Mouse (Mus musculus) lung, postnatal 0 days (tissue): ENCODE data around the gene Kcnq5. TPM values are rescaled to one million over a fixed set of nuclear protein-coding genes. Genes with fewer than 3 reads are reported as not detected.

Experiments
- ATAC-seq: fragments of 200-750 bp; cut with Nextera tagmentation; 2 replicates; pipeline ENCODE4 v1.8.0; 2017; ENCODE audit warnings: moderate library complexity
- DNase-seq: peaks from one replicate; pipeline ENCODE4 v3.0.0-alpha.2; 2016; ENCODE audit warnings: low spot score
- H3K27ac ChIP-seq: fragments of 300-500 bp; sonication (generic); 2 replicates; pipeline ENCODE4 v1.5.1; 2014; ENCODE audit warnings: antibody characterized with exemption, mild to moderate bottlenecking, low read length, mixed read lengths
- H3K27me3 ChIP-seq: fragments of 300-500 bp; sonication (generic); replicated peaks from 2 replicates; pipeline ENCODE4 v1.6.1; 2014; ENCODE audit warnings: low read length, mixed read lengths; ENCODE audit not compliant: insufficient read depth
- H3K36me3 ChIP-seq: fragments of 300-500 bp; sonication (generic); 2 replicates; pipeline ENCODE4 v1.6.1; 2014; ENCODE audit warnings: low read length, mixed read lengths; ENCODE audit not compliant: insufficient read depth
- H3K4me1 ChIP-seq: fragments of 300-500 bp; sonication (generic); 2 replicates; pipeline ENCODE4 v1.6.1; 2014; ENCODE audit warnings: antibody characterized with exemption, low read depth, low read length, mixed read lengths; ENCODE audit not compliant: insufficient read depth
- H3K4me2 ChIP-seq: fragments of 300-500 bp; sonication (generic); replicated peaks from 2 replicates; pipeline ENCODE4 v1.6.1; 2014; ENCODE audit warnings: low read depth, mild to moderate bottlenecking, low read length, moderate library complexity, mixed read lengths
- H3K4me3 ChIP-seq: fragments of 300-500 bp; sonication (generic); 2 replicates; pipeline ENCODE4 v1.5.1; 2014; ENCODE audit warnings: low read depth, low read length
- H3K9ac ChIP-seq: fragments of 300-500 bp; sonication (generic); replicated peaks from 2 replicates; pipeline ENCODE4 v1.6.1; 2014; ENCODE audit warnings: low read depth, mild to moderate bottlenecking
- H3K9me3 ChIP-seq: fragments of 300-500 bp; sonication (generic); 2 replicates; pipeline ENCODE4 v1.6.1; 2016; ENCODE audit warnings: low read length, mixed read lengths
- CTCF ChIP-seq: IDR thresholded peaks from 2 replicates; pipeline ENCODE4 v1.5.1; 2016; ENCODE audit warnings: antibody characterized with exemption, mild to moderate bottlenecking
- EP300 ChIP-seq: IDR thresholded peaks from 2 replicates; pipeline ENCODE4 v1.6.1; 2016; ENCODE audit warnings: antibody characterized with exemption, mild to moderate bottlenecking, control low read depth
- WGBS: fragments of 180-500 bp; shearing (Covaris S2); extraction: QIAGEN DNeasy Blood & Tissue Kit; methylation state at CpG from one replicate; pipeline ENCODE4 v1.1.7; 2014; 5-methylcytosine and 5-hydroxymethylcytosine counted together
- polyA plus RNA-seq: library from polyadenylated mRNA; unstranded; fragments of >200 nt; fragmentation: Nextera tagmentation; extraction: Ambion mirVana; gene quantifications from 2 replicates; pipeline ENCODE4 v1.2.1, GENCODE M21; 2015

The Kcnq5 gene
- polyA plus RNA-seq, 1 experiment from 2014 or later: 1.5 TPM

DNA sequence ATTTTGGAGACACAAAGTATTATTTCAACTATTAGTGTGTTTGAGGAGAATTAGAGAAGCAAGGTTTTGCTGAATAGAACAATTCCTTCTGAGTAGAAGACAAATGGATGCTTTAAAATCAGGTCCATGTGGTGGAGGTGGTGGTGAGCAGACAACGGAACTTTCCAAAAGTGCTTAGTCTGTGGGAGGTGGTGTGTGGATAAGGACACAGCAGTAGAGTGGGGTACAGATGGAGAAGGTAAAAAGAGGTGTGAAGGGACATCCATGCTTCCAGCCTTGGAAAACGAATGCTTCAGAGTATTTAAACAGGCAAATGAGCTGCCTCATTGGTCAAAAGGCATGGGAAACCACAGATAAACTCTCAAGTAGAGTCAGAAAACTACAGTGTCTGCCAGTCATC lies 422.3 kb downstream of the Kcnq5 start:
- WGBS: 63% methylated on average over 2 of the region's 2 CpGs
- TF ChIP-seq CTCF (no peak), EP300 (no peak)
- Histone ChIP-seq H3K4me3 (no peak overlapping the region), H3K36me3 (no peaks in the 10 kb centered on the region), H3K27ac (no peak overlapping the region), H3K9ac (no peak overlapping the region), H3K9me3 (no peaks in the 10 kb centered on the region), H3K4me2 (no peak overlapping the region), H3K27me3 (no peaks in the 10 kb centered on the region), H3K4me1 (no peaks in the 10 kb centered on the region)
- ATAC-seq (no peak), DNase-seq (no peak)

GRCm38 (mm10) chr1:21530823-21531222 lies 430.9 kb downstream of the Kcnq5 start:
- Histone ChIP-seq H3K4me1 (no peaks in the 10 kb centered on the region), H3K9ac (no peak overlapping the region), H3K4me3 (no peak overlapping the region), H3K27ac (no peak overlapping the region), H3K36me3 (no peaks in the 10 kb centered on the region), H3K9me3 (no peaks in the 10 kb centered on the region), H3K4me2 (no peak overlapping the region), H3K27me3 (no peaks in the 10 kb centered on the region)
- DNase-seq: no peak
- no peak for ATAC-seq
- no peak for TF ChIP-seq CTCF
- TF ChIP-seq EP300: no peak
- WGBS: 43% methylated on average over 1 of the region's 1 CpGs

DNA sequence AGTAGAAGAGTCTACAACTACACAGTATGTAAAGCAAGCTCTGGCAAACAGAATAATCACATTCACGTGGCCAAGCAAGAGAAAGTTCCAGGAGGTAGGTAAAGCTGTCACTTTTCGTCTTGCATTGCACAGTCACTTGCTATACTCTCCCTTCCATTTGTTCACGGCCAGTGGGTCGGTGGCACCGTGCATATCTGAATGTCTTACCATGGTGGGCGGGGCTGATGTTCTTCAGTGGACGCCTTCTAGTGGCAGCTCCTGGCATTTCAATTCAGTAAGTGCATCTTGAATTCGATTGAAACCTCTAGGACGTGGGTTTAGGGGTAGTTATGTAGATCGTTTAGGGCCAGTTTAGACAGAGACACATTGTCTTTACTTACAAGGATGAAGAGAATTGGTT lies 439.7 kb downstream of the Kcnq5 start:
- Histone ChIP-seq H3K4me3 (no peak overlapping the region), H3K9ac (no peak overlapping the region), H3K9me3 (no peaks in the 10 kb centered on the region), H3K36me3 (no peaks in the 10 kb centered on the region), H3K4me1 (no peaks in the 10 kb centered on the region), H3K27ac (no peak overlapping the region), H3K27me3 (no peaks in the 10 kb centered on the region), H3K4me2 (no peak overlapping the region)
- TF ChIP-seq CTCF (no peak), EP300 (no peak)
- DNase-seq: no peak
- 79% methylated on average over 10 of the region's 10 CpGs for WGBS
- ATAC-seq: no peak

GRCm38 (mm10) chr1:21521475-21521874 lies 440.3 kb downstream of the Kcnq5 start:
- Histone ChIP-seq H3K4me1 (no peaks in the 10 kb centered on the region), H3K36me3 (no peaks in the 10 kb centered on the region), H3K4me2 (no peak overlapping the region), H3K9ac (no peak overlapping the region), H3K27ac (no peak overlapping the region), H3K27me3 (no peaks in the 10 kb centered on the region), H3K4me3 (no peak overlapping the region), H3K9me3 (no peaks in the 10 kb centered on the region)
- 91% methylated on average over 8 of the region's 8 CpGs for WGBS
- DNase-seq: no peak
- no peak for ATAC-seq
- no peak for TF ChIP-seq CTCF
- no peak for TF ChIP-seq EP300

- ATAC-seq: no peak
- Histone ChIP-seq H3K27ac (no peak overlapping the region), H3K36me3 (no peaks in the 10 kb centered on the region), H3K9ac (no peak overlapping the region), H3K4me1 (no peaks in the 10 kb centered on the region), H3K4me2 (no peak overlapping the region), H3K27me3 (no peaks in the 10 kb centered on the region), H3K4me3 (no peak overlapping the region), H3K9me3 (no peaks in the 10 kb centered on the region)
- TF ChIP-seq CTCF (no peak), EP300 (no peak)
- 79% methylated on average over 10 of the region's 10 CpGs for WGBS
- no peak for DNase-seq
These were observed 441.6 kb downstream of the Kcnq5 start for GRCm38 (mm10) chr1:21520116-21520645.

DNA sequence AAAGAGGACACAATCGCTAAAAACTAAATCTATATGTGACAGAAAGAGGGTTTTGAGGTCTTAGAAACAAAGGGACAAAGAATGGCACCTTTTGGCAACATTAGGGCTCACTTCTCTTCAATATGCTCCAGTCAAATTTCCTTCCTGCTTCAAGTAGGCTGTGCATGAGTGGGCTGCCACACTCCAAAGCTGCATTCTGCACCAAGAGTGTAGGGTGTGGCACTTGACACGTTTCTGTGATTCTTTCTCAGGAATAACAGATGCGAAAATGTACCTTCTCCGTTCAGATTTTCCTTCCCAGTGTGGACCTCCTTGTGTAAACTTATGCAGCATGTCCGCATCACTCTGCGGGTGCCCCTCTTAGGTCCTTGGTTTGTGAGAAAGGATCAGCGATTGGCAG lies 455.1 kb downstream of the Kcnq5 start:
- no peak for ATAC-seq
- no peak overlapping the region for H3K4me2 ChIP-seq
- TF ChIP-seq EP300: no peak
- no peak for TF ChIP-seq CTCF
- H3K9ac ChIP-seq: no peak overlapping the region
- no peaks in the 10 kb centered on the region for H3K4me1 ChIP-seq
- no peaks in the 10 kb centered on the region for H3K36me3 ChIP-seq
- H3K27me3 ChIP-seq: no peaks in the 10 kb centered on the region
- no peak overlapping the region for H3K4me3 ChIP-seq
- no peak for DNase-seq
- no peaks in the 10 kb centered on the region for H3K9me3 ChIP-seq
- H3K27ac ChIP-seq: no peak overlapping the region
- 62% methylated on average over 7 of the region's 7 CpGs for WGBS
